Mouse (Mus musculus) neutrophil, adult 83 days (primary cell): ENCODE measurements around the gene Gm20815. TPM values are rescaled to one million over a fixed set of nuclear protein-coding genes. Genes with fewer than 3 reads are reported as not detected.

Source experiments
- total RNA-seq, 2 experiments: library from RNA; stranded (reverse); gene quantifications; one replicate each; pipeline ENCODE4 v1.2.4; 2023

The Gm20815 gene
- not detected for total RNA-seq

GRCm38 (mm10) chrY:8835069-8835468 lies at the start of gene Gm20815:
Gene Gm20815 (minus strand): TSS chrY:8835169.

